Mouse (Mus musculus) thymus, adult 18-20 months (tissue): ENCODE measurements around the gene Dip2a.

Experiments used
- DNase-seq, 2 experiments: peaks; one replicate each; pipeline ENCODE4 v3.0.0; 2022; ENCODE audit warnings: mixed read lengths in 2 of 2

Dip2a gene

DNA sequence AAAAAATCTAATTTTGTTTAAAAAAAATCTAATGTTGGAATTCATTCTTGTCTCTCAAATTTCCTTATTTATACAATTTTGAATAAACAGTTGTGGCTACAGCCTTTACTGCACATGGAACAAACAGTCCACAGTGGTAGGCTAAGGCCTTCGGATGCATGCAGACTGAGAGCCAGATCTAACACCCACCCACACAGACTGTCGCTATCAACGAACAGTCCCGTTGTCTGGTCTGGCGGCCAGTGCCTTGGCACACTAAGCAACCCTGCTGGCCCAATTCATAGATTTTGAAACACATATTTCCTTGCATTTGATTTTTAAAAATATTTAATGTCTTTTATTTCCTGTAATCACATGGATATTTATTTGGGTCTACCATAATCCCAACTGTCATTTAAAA is 45.0 kb downstream of the Dip2a start:
- no peak for DNase-seq

DNA sequence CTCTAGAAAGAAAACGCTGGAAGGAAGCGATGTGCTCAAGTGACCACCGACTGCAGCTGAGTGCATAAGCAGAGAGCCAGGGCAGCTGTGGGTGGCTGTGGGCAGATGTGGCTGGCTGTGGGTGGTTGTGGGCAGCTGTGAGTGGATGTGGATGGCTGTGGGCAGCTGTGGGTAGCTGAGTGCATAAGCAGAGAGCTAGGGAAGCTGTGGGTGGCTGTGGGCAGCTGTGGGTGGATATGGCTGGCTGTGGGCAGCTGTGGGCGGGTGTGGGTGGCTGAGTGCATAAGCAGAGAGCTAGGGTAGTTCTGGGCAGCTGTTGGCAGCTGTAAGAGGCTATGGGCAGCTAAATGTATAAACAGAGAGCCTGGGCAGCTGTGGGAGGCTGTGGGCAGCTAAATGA is 51.9 kb downstream of the Dip2a start:
- no peak for DNase-seq

DNA sequence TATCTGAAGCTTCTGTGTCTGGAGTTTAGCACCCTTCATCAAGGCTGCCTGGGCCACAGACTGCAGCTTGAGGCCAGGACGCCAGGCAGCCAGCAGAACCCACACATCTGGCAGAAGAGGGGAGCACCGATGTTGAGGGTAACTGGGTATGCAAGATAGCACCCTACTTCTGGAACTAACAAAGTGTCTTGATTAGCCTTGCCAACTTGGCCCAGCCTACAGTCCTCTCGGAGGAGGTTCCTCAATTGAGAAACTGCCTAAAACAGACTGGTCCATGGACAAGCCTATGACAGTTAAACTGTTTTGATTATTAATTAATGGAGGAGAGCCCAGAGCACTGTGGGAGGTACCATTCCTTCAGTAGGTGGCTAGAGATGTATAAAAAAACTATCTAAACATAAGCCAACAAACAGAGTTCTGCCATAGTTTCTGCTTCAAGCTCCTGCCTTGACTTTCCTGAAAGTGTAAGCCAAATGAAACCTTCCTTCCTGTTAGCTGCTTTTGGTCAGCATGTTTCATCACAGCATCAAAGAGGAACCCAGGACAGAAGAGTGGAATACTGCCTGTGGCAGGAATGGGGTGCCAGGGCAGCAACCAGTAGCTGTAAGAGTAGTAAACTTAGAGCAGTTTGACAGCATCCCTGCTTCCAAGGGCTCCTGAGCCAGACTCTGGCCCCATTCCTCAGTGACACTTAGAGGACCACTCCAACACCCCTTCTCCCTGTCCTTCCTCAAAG is 55.0 kb downstream of the Dip2a start:
- no peak for DNase-seq

DNA sequence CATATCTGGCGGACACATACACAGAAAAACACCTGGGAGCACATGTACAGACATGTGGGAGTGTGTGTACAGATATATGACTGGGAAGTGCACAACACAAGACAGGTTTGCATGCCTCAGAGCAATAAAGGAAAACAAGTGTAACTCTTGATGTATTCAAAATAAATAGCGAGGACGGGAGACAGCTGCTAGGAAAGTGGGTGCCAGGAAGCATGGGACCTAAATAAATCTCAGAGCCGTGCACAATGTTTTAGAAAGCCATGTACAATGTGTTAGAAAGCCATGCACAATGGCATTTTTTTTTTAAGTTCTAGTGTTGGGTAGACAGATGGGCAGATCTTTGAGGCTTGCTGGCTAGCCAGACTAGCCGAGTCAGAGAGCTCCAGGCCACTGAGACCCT is 56.0 kb downstream of the Dip2a start:
- no peak for DNase-seq

DNA sequence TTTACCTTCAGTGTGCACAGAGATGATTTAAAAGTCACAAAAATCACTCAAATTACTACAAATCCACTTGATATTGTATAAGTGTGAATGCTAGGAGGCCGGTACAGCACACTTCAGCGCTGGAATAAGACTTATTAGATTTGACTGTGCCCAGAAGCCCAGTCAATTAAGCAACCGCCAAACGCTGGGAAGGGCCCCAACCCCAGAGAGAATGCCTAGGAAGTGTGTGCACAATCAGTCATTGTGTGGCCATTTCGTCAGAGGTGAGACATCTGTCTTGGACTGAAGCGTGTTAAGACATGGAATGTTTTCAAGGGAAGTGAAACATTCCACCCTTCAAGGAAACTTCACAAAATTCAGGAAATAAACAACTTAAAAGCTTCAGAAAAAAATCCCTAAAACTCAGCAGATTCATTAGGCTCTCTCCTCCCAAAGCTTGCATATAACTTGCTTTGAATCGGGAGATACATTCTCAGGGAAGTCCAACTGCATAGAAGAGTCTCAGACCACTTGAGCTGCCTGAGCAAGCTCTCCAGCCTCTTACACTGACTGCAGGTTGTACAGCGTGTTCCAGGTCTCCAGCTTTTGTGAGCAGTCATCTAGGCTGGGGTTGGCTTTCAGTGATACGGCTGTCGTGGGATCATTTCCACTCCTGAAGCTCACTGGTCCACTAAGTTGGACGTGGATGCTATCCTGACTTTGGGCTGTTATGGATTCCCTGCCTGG is 56.7 kb downstream of the Dip2a start:
- DNase-seq: no peak

DNA sequence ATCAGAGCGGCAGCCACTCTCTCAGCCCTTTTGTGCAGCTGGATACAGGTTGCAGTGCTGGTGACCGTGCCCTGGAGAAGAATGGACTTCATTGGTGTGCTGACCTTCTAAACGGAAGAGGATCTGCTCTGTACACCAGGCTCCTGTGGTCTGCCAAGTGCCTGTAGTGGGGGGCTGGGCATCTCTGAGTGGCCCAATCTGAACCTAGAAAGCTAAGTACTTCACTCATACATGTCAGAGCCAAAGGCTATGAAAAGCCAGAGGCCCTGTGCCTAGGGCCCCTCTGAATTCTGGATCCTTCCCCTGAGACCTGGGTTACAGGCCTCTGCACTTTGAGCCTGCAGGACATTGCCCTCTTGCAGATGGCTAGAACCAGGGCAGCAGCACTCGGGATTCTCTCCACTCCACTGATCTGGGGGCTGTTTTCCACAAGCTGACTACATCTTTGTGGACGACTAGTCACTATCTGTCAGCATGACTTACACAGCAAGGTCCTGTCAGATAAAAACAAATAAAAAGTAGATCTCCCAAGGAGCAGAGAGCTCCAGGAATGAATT is 66.5 kb downstream of the Dip2a start:
- DNase-seq: no peak

DNA sequence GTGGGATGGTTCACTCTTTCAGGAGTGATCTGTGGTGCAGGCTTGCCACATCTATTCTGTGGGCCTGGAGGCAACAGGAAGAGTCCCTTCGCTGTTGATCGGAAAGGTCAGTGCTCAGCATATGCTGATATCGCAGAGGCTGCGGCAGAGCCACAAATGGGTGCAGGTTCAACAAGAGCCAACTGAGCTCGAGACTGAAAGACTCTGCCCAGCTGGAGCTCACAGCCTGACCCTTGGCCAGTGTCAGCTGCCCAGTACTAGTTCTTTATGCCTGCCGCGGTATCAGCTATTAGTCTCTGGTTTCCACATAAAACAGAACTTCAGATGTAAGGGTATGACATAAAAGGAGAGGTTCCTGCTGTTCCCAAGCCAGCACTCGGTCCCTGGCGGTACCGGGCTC is 69.8 kb downstream of the Dip2a start:
- DNase-seq: no peak

DNA sequence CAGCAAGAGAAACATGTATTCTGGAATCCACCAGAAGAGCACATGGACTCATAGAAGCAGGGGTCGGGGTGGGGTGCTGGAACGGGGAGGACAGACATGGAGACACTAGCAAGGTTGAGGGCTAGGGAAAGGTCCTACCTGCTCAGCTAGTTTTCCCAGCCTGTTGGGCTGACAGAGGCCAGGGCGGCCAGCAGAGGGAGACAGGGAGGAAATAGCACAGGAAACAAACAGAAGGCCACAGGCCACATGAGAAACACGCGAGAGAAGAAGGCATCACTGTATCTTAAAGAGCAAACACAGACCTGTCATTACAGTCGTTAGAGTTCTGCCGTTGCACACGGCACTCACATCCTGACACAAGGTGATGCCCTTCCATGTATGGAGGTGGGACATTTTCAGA is 73.9 kb downstream of the Dip2a start:
- peak; percentile 18 to 29 for DNase-seq

DNA sequence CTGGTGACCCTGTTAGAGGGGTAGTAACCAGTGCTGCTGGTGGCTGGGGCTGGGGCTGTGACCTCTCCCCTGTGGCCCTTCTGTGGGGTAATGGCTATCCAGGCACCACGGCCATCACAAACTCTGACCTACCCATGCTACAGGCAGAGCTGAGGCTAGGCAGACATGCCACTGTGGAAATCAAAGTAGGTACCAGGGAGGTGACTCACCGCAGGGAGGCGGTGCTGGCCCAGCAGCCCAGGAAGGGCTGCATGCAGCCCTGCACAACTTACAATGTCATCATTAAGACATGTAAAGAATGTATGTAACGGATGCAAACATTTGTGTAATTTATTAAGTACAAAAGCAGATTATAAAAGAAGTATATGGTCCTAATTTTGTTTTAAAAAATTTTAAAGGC is 82.7 kb downstream of the Dip2a start:
- no peak for DNase-seq

DNA sequence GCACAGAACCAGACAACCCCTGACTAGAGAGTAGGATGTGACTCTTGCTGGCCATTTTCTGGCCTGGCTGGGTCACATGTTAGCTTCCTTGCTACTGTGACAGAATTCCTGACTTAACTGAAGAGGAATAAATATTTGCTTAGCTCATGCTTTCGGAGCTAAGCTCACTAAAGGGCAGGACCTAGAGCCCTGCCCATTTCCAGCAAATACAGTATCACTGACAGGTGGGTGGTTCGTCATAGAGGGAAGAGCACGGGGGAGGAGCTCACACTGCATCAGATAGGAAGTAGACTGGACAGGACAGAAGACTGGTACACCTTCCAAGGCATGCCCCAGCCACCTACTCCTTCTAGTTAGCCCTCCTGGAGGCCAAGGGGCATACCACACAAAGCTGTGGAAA is 83.6 kb downstream of the Dip2a start:
- DNase-seq: no peak

DNA sequence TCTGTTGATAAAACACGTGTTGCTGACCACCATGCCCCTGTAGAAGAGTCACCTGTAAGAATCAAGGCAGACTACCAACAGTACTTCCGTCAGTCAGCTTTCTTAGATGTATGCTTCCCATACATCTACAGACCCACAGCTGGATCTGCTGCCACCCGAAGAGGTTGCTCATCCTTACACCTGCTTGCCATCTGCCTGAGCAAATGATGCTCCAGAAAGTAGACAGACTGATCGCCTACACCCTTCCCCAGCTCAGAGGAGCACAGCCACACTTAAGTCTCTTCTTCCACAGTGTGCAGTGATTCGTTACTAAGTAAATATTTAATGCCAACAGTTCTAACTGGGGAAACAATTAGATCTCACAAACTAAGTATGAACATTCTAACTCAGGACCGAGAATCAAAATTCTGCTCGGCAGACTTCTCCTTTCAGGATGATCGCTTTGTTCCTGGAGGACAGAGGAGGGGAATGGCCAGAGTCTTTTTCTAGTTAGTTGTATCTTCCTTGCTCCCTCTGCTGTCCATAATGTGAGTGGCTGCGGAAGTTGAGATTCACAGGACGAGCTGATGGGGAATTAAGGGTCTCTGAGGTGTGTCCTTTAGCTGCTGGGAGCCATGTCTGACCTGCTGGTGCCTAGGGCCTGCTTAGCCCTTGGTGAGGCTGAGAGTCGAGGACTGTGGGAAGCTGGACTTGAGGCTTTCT is 84.6 kb downstream of the Dip2a start:
- no peak for DNase-seq

DNA sequence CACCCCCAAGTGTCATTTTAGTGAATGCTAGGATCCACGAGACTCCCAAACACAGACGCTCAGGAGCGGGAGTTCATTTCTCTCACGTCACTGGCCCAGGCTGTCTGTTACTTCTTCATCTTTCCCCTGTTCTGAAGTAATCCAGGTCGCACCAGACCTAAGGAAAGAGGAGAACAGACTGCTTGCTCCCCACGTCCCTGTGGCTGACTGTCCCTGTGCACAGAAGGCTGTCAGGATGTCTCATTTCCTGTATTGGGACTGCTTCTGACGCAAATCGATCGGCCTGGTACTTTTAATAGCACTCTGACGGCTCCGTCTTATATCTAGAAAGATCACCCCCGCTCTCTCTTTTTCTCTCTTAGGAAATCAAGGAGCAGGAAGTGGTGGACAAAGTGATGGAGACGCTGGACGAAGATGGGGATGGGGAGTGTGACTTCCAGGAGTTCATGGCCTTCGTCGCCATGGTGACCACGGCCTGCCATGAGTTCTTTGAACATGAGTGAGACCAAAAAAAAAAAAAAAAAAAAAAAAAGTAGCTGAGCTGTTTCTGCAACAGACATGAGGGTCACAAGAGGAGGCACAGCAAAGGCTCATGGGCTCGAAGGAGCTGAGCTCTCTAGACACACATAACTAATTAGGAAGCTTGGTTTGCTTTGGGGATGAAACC is 85.4 kb downstream of the Dip2a start:
- no peak for DNase-seq

DNA sequence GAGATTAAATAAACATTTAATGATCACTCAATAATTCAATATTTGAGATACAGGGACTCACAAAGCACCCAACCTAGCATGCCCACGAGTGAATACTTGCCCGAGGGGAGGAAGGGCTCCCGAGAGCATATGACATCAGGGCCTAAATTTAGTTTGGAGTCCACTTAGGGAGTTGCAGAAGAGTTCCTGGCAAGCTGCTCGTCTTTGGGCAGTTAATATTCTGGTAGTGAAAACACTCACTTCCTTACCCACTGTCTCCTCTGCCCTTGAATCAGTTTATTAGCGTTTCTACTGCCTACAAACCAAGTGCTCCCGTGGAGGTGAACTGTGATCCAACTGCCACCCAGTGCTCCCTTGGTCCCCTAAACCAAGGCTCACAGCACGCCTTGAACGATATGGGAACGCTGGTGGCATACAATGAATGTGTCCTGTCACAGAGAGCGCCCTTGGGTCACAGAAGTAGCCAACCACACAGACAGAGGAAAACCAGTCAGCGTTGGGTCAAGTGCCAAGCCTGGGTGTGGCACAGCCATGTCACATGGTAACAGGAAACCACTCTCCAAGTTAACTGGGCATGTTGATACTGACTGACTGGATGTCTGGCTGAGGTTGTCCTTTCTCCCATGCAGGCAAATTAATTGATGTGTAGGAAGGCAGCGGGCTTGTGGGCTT is 87.2 kb downstream of the Dip2a start:
- DNase-seq: no peak

DNA sequence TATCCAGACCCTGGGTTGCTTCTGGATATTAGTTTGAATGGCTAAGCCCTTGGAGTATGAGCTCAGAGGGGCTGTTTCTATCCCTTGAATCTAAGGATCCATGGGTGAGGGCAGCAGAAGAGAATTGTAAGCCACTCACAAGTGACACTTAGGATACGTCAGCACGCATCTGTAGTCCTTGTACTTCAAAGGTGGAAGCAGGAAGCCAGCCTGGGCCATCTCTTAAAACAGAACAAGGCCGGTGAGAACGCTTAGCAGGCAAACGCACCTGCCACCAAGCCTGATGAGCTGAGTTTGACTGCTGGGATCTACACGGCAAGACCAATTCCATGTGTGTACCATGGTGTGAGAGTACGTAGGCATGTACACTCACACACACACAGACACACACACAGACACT is 87.9 kb downstream of the Dip2a start:
- DNase-seq: peak; percentile 15 to 28

DNA sequence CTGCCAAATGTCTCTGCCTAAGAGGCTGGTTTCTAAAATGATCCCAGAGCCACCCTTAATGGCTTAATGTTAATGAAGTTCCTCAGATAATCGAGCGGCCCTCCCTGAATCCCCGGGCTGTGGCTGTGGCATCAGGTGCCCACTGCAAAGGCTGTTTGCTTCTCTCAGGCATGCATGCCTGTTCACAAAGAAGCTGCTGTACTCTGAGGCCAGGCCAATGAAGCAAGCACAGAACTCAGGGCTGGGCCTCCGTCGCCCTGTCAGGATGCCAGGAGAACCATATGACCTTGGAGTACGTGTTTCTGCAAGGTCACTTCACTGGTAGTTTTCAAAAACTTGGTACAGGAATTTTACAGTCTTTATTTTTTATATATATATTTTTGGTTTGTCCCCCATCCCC is 89.5 kb downstream of the Dip2a start:
- DNase-seq: no peak

DNA sequence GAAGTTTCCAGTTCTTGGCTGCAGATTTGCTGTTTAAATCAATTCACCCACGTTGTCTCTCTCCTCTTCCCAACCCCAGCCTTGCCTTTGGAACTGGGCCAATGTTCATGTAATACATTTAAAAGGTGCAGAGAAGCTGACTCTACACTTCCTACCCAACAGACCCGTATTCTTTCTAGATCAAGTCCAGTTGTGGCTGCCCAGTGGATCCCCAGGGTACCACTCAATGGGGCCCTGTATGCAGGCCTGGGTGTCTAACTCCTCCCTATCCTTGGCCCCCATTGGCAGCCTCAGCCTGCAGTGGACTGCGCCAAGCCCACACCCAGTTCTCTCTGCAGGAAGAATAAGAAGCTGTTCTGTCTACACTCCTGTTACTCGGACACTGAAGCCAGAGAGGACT is 91.6 kb downstream of the Dip2a start, which contains the start of gene S100b:
S100b (plus strand) TSS at position 318 of the 400 bp plus-strand sequence.
- DNase-seq: no peak

DNA sequence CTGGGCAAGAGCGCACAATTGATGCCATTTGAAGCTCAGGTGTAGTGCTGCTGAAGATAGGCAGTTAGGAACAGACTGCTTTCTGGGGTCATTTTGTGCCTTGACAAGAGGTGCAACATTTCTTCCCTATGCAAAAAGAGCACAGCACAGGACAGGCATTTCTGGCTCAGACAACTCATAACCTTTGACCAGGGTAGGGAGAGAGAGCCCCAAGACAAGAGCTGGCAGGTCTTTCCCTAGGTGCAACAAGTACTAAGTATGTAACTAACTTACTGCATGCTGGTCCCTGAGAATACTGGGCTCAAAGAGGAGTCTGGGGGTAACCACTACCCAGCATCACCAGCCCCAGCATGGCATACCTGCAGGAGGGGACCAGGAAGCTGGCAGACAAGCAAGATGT is 92.0 kb downstream of the Dip2a start:
- DNase-seq: no peak

DNA sequence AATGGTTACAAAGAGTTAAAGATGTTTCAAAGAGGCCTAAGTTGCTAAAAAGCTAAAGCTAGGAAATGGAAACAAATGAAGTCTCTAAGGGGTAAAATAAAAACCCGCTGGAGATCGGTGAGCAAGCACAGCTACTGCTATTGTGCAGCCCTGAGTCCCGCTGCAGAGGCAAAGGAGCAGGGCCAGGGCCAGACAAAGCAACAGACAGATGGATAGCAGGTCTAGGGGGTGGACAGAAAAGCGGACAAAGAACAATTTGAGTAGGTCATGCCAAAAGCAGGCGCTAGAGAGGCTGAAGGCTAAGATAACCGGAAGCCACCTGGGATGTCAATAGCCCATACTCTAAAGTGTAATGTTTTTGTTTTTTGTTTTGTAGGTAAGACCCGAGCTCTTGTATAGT is 94.2 kb downstream of the Dip2a start:
- DNase-seq: no peak

DNA sequence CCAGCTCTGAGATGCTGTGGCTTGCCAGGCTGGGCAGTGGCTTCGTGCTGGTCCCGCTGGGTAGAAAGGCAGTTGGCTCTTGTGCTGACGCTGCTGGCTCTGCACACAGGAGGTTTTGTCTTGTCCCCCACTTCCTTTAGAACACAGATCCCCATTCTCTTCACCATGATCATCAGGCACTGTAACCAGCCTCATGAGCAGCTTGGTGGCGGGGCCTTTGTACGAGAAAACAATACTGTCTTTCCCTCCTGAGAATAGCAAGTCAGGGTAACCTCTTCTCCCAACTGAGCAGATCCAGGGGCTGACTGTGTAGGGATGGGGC is 96.5 kb downstream of the Dip2a start:
- no peak for DNase-seq

DNA sequence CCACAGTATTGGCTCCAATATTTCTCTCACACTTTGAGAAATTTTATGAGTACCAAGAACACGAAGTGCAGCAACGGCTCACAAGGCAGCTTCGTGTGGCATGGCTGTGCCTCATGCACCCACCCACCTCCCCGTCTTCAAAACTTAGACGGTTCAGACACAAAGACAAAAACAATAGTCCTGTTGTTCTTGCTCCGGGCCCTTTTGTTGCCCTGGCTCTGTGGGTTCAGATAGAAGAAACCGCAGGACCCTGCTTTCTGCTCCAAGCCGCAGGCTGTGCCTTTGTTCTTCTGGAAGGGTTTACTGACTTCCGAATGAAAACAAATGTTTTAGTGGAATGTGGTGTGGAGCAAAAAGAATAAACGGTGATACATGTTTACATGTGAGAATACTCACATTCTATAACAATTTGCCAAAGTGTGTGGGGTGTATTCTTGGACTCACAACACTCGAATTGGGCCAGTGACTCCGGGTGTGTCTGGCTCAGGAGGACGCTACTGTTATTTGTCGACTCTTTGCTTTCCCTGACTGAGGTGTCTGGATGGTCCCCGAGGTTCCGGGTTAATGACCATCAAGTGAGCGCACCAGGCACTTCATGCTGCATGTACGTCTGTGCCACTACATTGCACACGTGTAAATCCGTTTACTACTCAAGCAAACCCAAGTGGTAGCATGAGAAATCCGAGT is 97.0 kb downstream of the Dip2a start:
- DNase-seq: no peak

DNA sequence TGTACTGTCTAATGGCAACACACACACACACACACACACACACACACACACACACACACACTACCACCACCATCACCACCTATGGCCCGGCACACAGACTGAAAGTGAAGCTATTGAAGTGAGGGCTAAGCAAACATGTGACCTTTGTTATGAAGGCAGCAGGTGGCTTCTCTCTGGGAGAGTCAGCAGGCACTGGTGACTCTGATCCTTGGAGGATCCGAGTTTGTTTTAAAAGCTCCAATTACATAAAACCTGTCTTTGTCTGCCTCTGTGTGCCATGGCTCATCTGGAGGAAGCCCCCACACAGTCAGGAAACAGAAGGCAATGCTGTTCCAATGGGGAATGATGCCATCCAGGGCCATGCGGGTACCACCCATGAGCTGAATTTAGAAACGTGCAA is 98.5 kb downstream of the Dip2a start:
- DNase-seq: no peak

DNA sequence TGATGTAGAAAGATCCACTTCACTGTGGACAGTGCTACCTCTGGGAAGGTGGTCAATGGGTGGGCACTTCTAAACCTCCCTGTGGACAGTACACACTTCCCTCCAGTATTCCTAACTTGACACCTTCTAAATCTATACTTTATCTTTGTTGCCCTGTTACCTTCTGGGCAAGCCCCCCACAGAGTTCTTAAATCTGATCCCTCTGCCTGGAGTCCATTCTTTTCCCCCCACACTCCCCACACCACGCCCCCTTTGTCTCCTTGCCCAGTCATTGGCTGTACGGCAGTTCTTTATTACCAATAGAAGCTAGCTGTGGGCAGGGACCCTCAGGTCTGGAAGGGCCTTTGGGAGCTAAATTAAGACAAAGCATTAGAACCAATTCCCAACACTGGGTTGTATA is 100.0 kb downstream of the Dip2a start:
- no peak for DNase-seq
